Mouse (Mus musculus) midbrain, embryonic 10.5 days (tissue): ENCODE data around the gene Hkdc1. TPM values are rescaled to one million over a fixed set of nuclear protein-coding genes. Genes with fewer than 3 reads are reported as not detected.

Source experiments
- DNase-seq: peaks from one replicate; pipeline ENCODE4 v3.0.0-alpha.2; 2017; ENCODE audit warnings: low spot score
- H3K27ac ChIP-seq: fragments of 300-500 bp; sonication (generic); replicated peaks from 2 replicates; pipeline ENCODE4 v1.5.1; 2016; ENCODE audit warnings: mild to moderate bottlenecking
- H3K27me3 ChIP-seq: fragments of 300-500 bp; sonication (generic); 2 replicates; pipeline ENCODE4 v1.6.1; 2016; ENCODE audit warnings: low read depth, mild to moderate bottlenecking; ENCODE audit not compliant: poor library complexity, severe bottlenecking
- H3K36me3 ChIP-seq: fragments of 300-500 bp; sonication (generic); 2 replicates; pipeline ENCODE4 v1.6.1; 2016; ENCODE audit warnings: mild to moderate bottlenecking, moderate library complexity
- H3K4me1 ChIP-seq: fragments of 300-500 bp; sonication (generic); 2 replicates; pipeline ENCODE4 v1.6.1; 2016
- H3K4me3 ChIP-seq: fragments of 300-500 bp; sonication (generic); 2 replicates; pipeline ENCODE4 v1.5.1; 2016; ENCODE audit warnings: mild to moderate bottlenecking, moderate library complexity
- H3K9me3 ChIP-seq: fragments of 300-500 bp; sonication (generic); replicated peaks from 2 replicates; pipeline ENCODE4 v1.6.1; 2016; ENCODE audit warnings: mild to moderate bottlenecking
- WGBS: fragments of 180-500 bp; shearing (Covaris S2); methylation state at CpG from one replicate; pipeline ENCODE4 v1.1.7; 2016; 5-methylcytosine and 5-hydroxymethylcytosine counted together
- polyA plus RNA-seq: library from polyadenylated mRNA; unstranded; fragments of >200 nt; fragmentation: Nextera tagmentation; extraction: Ambion mirVana; gene quantifications from 2 replicates; pipeline ENCODE4 v1.2.1, GENCODE M21; 2016

The Hkdc1 gene
- polyA plus RNA-seq, 1 experiment from 2014 or later = not detected

DNA sequence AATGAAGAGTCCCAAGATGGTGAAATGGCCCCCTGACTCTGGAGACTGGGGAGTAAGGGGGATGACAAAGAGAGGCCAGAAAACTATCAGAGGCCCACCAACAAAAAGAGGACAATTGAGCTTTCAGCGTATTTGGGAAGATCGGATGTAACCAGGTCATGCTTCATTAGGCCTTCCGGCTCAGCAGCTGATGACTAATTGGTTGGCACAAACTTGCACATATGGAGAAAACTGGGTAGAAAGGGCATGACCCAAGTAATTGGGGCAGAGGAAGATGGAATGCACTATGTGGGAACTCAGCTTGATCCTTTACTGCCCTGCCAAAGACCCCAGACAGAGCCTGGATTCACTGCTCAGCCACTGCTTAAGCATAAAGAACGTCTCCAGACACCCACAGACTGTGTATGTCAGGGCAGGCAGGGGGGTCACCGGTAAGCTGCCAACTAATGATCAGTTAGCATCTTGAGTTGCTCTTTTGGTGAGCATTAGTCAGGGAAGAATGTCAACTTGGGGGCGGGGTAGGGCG is 3.4 kb downstream of the Hkdc1 start:
- Histone ChIP-seq H3K36me3 (no peaks in the 10 kb centered on the region), H3K4me3 (no peak overlapping the region), H3K9me3 (no peaks in the 10 kb centered on the region), H3K27ac (no peak overlapping the region), H3K4me1 (peaks cover 11% of the 10 kb centered on the region), H3K27me3 (no peaks in the 10 kb centered on the region)
- DNase-seq = no peak
- 69% methylated on average over 7 of the region's 7 CpGs for WGBS

GRCm38 (mm10) chr10:62413606-62413982 is 8.7 kb downstream of the Hkdc1 start:
- no peaks in the 10 kb centered on the region for H3K36me3 ChIP-seq
- H3K27ac ChIP-seq = no peak overlapping the region
- WGBS = 53% methylated on average over 4 of the region's 4 CpGs
- H3K4me1 ChIP-seq = peaks cover 24% of the 10 kb centered on the region
- no peaks in the 10 kb centered on the region for H3K9me3 ChIP-seq
- no peak overlapping the region for H3K4me3 ChIP-seq
- H3K27me3 ChIP-seq = no peaks in the 10 kb centered on the region; the same call in 1 of the 2 replicates
- no peak for DNase-seq

- peaks cover 24% of the 10 kb centered on the region for H3K4me1 ChIP-seq
- 38% methylated on average over 8 of the region's 8 CpGs for WGBS
- H3K27me3 ChIP-seq = no peaks in the 10 kb centered on the region; the same call in 1 of the 2 replicates
- DNase-seq = no peak
- no peaks in the 10 kb centered on the region for H3K9me3 ChIP-seq
- no peak overlapping the region for H3K4me3 ChIP-seq
- no peak overlapping the region for H3K27ac ChIP-seq
- no peaks in the 10 kb centered on the region for H3K36me3 ChIP-seq
Measured at GRCm38 (mm10) chr10:62412906-62413605, 9.2 kb downstream of the Hkdc1 start.

GRCm38 (mm10) chr10:62411431-62412410 is 10.6 kb downstream of the Hkdc1 start:
- Histone ChIP-seq H3K27ac (no peak overlapping the region), H3K27me3 (peaks cover 7% of the 10 kb centered on the region; the same call in 1 of the 2 replicates), H3K4me1 (peaks cover 24% of the 10 kb centered on the region), H3K36me3 (no peaks in the 10 kb centered on the region), H3K4me3 (no peak overlapping the region), H3K9me3 (no peaks in the 10 kb centered on the region)
- DNase-seq = no peak
- WGBS = 70% methylated on average over 19 of the region's 19 CpGs

GRCm38 (mm10) chr10:62410943-62411342 is 11.3 kb downstream of the Hkdc1 start:
- peaks cover 19% of the 10 kb centered on the region for H3K4me1 ChIP-seq
- H3K9me3 ChIP-seq = no peaks in the 10 kb centered on the region
- H3K27ac ChIP-seq = no peak overlapping the region
- no peaks in the 10 kb centered on the region for H3K36me3 ChIP-seq
- peaks cover 8% of the 10 kb centered on the region; the same call in 1 of the 2 replicates for H3K27me3 ChIP-seq
- H3K4me3 ChIP-seq = no peak overlapping the region
- WGBS = 18% methylated on average over 5 of the region's 5 CpGs
- DNase-seq = peak; percentile 67

GRCm38 (mm10) chr10:62404901-62405300 is 17.4 kb downstream of the Hkdc1 start:
- H3K4me1 ChIP-seq = peaks cover 7% of the 10 kb centered on the region
- no peak overlapping the region; the same call in 1 of the 2 replicates for H3K27ac ChIP-seq
- no peaks in the 10 kb centered on the region for H3K36me3 ChIP-seq
- peak overlapping the region; percentile 14 for H3K4me3 ChIP-seq
- no peaks in the 10 kb centered on the region for H3K9me3 ChIP-seq
- peak; percentile 30 for DNase-seq
- WGBS = 51% methylated on average over 14 of the region's 14 CpGs
- 0 out of 2 replicates have a peak, but pooled peaks cover 19% of the 10 kb centered on the region for H3K27me3 ChIP-seq

DNA sequence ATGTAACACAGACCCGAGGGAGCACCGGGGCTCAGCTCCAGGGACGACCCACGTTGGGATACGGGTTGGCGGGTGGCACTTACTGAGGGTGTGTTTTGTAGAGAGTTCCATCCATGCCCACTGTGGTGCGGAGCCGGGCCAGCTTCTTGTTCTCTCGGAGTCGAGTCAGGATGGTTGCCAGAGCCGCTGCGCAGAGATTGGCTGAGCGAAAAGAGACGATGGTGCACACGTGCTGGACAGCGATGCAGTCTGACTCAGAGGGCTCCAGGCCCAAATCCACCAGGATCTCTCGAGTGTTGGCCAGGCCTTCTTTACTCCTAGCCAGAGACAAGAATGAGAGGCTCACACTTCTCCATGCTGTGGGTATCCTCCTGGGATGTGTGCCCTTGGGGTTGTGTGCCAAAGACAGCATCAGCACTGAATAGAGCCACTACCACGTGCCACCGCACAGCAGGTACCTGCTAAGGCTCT is 20.6 kb downstream of the Hkdc1 start:
- peaks cover 7% of the 10 kb centered on the region for H3K4me1 ChIP-seq
- no peak for DNase-seq
- H3K9me3 ChIP-seq = no peaks in the 10 kb centered on the region
- 86% methylated on average over 19 of the region's 19 CpGs for WGBS
- no peak overlapping the region for H3K27ac ChIP-seq
- H3K27me3 ChIP-seq = 0 out of 2 replicates have a peak, but pooled peaks cover 11% of the 10 kb centered on the region
- no peak overlapping the region for H3K4me3 ChIP-seq
- no peaks in the 10 kb centered on the region for H3K36me3 ChIP-seq

DNA sequence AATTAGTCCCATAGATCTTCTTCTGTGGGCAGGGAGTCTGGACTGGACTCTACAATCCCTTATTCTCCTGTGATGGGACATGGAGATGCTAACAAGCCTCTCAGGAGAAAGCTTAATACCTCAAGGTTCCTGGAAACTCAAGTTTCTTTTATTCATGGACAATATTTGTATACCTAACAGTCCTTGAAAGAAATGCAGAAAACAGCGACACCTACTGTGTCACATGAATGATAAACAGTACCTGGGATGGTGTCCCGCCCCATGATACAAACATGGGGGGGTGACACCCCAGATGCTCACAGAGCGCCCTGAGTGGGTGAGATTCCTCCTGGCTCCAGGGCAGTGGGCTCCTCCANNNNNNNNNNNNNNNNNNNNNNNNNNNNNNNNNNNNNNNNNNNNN is 39.3 kb downstream of the Hkdc1 start:
- 87% methylated on average over 3 of the region's 3 CpGs for WGBS
- H3K4me1 ChIP-seq = no peaks in the 10 kb centered on the region
- no peak for DNase-seq

DNA sequence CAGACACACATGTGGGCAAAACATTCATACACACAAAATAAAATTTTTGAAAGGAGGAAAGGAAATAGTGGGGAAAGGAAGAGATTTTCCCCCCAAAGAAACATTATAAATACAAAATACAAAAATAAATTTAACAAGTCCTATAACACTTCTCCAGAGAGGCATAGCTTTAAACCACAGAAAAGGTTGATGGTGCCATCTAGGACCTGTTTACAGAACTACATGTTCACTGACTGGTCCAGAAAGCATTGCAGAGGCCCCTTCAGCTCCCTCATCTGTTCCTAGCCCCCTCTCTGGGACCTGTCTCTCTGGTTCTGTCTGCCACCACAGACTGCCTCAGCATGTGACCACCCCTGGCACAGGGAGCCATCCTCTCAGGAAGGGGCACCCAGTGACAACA is 41.4 kb downstream of the Hkdc1 start:
- no peaks in the 10 kb centered on the region for H3K27me3 ChIP-seq
- H3K4me1 ChIP-seq = no peaks in the 10 kb centered on the region
- no peak overlapping the region for H3K4me3 ChIP-seq
- DNase-seq = no peak
- no peaks in the 10 kb centered on the region for H3K9me3 ChIP-seq
- H3K27ac ChIP-seq = no peak overlapping the region
- H3K36me3 ChIP-seq = no peaks in the 10 kb centered on the region

More for the DNA sequence above, 39.3 kb downstream of the Hkdc1 start:
- H3K36me3 ChIP-seq = no peaks in the 10 kb centered on the region
- no peak overlapping the region for H3K4me3 ChIP-seq
- no peaks in the 10 kb centered on the region for H3K9me3 ChIP-seq
- no peaks in the 10 kb centered on the region for H3K27me3 ChIP-seq
- H3K27ac ChIP-seq = no peak overlapping the region

- no peak within 1 kb of the TSS for H3K4me3 ChIP-seq
- H3K36me3 ChIP-seq = no peaks in the 10 kb centered on the region
- no peaks in the 10 kb centered on the region for H3K27me3 ChIP-seq
- WGBS = 94% methylated on average over 1 of the region's 1 CpGs
- H3K9me3 ChIP-seq = no peaks in the 10 kb centered on the region
- no peak within 1 kb of the TSS for H3K27ac ChIP-seq
- no peak for DNase-seq
- peaks cover 5% of the 10 kb centered on the region for H3K4me1 ChIP-seq
Measured at GRCm38 (mm10) chr10:62379808-62380207, 42.5 kb downstream of the Hkdc1 start, which contains the start of gene Hk1. TSS of gene Hk1 (minus strand) at chr10:62379908.

DNA sequence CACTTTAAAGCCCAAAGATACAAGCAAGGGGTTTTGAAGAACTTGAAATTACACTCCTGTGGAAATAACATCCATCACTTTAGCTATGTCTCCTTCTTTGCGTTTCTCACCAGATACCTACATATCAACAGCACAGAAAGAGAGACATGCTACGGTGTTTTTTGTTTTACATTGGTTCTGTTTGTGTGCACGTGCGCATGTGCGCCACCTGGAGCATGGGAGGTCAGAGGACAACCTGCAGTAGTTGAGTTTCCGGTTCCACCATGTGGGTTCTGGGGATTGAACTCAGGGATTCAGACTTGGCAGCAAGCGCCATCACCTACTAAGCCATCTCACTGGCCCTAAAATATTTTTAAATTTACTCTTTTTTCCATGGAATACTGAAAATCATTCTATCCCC is 63.5 kb downstream of the Hkdc1 start:
- DNase-seq = no peak
- Histone ChIP-seq H3K4me3 (no peak overlapping the region), H3K27ac (no peak overlapping the region), H3K9me3 (no peaks in the 10 kb centered on the region), H3K4me1 (no peaks in the 10 kb centered on the region), H3K27me3 (no peaks in the 10 kb centered on the region), H3K36me3 (no peaks in the 10 kb centered on the region)
- 90% methylated on average over 7 of the region's 7 CpGs for WGBS

GRCm38 (mm10) chr10:62356105-62356730 is 66.1 kb downstream of the Hkdc1 start:
- H3K27me3 ChIP-seq = no peaks in the 10 kb centered on the region
- 86% methylated on average over 17 of the region's 17 CpGs for WGBS
- DNase-seq = no peak
- H3K36me3 ChIP-seq = no peaks in the 10 kb centered on the region
- no peak overlapping the region for H3K27ac ChIP-seq
- H3K9me3 ChIP-seq = no peaks in the 10 kb centered on the region
- H3K4me1 ChIP-seq = no peaks in the 10 kb centered on the region
- no peak overlapping the region for H3K4me3 ChIP-seq
